Mouse (Mus musculus) heart, adult 11 months (tissue): ENCODE measurements around the gene Bend6.
A peak's percentile ranks its signal among the peaks of the same experiment; 100 is the strongest.

Source experiments
- DNase-seq: peaks from one replicate; pipeline ENCODE4 v3.0.0; 2022

Bend6 gene

GRCm38 (mm10) chr1:33907421-33908190 lies at the start of gene Bend6:
Bend6 (minus strand) TSS chr1:33907816.
- DNase-seq = peak; percentile 98

GRCm38 (mm10) chr1:33955626-33956025 lies 48.0 kb upstream of the Bend6 start:
- no peak for DNase-seq

- DNase-seq = no peak
These were observed 40.9 kb upstream of the Bend6 start for GRCm38 (mm10) chr1:33948511-33948910.

GRCm38 (mm10) chr1:33947838-33948237 lies 40.2 kb upstream of the Bend6 start:
- no peak for DNase-seq

- peak; percentile 93 for DNase-seq
These were observed 39.2 kb upstream of the Bend6 start for GRCm38 (mm10) chr1:33946601-33947395.

GRCm38 (mm10) chr1:33945756-33946155 lies 38.1 kb upstream of the Bend6 start:
- peak; percentile 83 for DNase-seq

- peak; percentile 96 for DNase-seq
These were observed 37.5 kb upstream of the Bend6 start for GRCm38 (mm10) chr1:33944977-33945750.

GRCm38 (mm10) chr1:33943943-33944342 lies 36.3 kb upstream of the Bend6 start:
- DNase-seq = no peak

GRCm38 (mm10) chr1:33942638-33943037 lies 35.0 kb upstream of the Bend6 start:
- no peak for DNase-seq

- DNase-seq = no peak
These were observed 32.8 kb upstream of the Bend6 start for GRCm38 (mm10) chr1:33940364-33940928.

- DNase-seq = no peak
These were observed 32.2 kb upstream of the Bend6 start for GRCm38 (mm10) chr1:33939828-33940227.

- DNase-seq = no peak
These were observed 28.3 kb upstream of the Bend6 start for GRCm38 (mm10) chr1:33935946-33936345.

GRCm38 (mm10) chr1:33932845-33933499 lies 25.4 kb upstream of the Bend6 start:
- no peak for DNase-seq

GRCm38 (mm10) chr1:33932196-33932595 lies 24.6 kb upstream of the Bend6 start:
- no peak for DNase-seq

- no peak for DNase-seq
These were observed 24.2 kb upstream of the Bend6 start for GRCm38 (mm10) chr1:33931791-33932190.

- no peak for DNase-seq
These were observed 19.9 kb upstream of the Bend6 start for GRCm38 (mm10) chr1:33927466-33927865.

- DNase-seq = peak; percentile 69
These were observed 17.7 kb upstream of the Bend6 start for GRCm38 (mm10) chr1:33925283-33925682.

GRCm38 (mm10) chr1:33922975-33923374 lies 15.4 kb upstream of the Bend6 start:
- peak; percentile 52 for DNase-seq

- peak; percentile 40 for DNase-seq
These were observed 8.9 kb upstream of the Bend6 start for GRCm38 (mm10) chr1:33916554-33916953.

GRCm38 (mm10) chr1:33911589-33911988 lies 4.0 kb upstream of the Bend6 start:
- DNase-seq = peak; percentile 83

GRCm38 (mm10) chr1:33908191-33908962 lies 761 bp upstream of the Bend6 start, which contains the start of gene Dst:
Dst (plus strand) TSS chr1:33908225.
- no peak for DNase-seq
